Comparison of ENCODE assay signal across 8 mouse cellular contexts in the genomic region with DNA sequence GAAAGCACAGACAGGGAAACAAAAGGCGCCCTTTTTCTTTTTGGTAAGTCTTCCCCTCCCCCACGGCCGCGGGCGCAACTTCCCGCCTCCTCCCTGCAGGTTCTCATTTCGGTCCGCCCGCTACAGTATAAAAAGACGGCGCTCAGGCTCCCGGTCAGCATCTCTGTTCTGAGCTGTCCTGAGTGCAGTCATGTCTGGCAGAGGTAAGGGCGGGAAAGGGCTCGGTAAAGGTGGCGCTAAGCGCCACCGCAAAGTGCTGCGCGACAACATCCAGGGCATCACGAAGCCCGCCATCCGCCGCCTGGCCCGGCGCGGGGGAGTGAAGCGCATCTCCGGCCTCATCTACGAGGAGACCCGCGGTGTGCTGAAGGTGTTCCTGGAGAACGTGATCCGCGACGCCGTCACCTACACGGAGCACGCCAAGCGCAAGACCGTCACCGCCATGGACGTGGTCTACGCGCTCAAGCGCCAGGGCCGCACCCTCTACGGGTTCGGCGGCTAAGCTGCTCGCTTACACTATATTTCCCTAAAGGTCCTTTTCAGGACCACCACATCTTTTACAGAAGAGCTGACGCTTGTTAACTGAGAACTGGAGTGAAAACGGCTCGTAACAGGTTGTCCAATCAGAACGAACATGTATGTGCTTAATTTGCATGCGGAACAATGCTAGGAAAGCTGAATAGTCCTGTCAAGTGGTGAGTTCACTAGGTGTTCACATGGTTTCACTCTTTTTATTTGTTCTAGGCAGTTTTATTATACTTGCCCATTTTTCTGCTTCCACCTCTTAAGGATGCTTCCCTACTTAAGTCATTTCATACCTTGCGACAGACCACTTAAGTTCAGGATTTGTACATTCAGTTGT. TPM values are rescaled to one million over a fixed set of nuclear protein-coding genes. Genes with fewer than 3 reads are reported as not detected.
DNase-seq lines count a peak whose midpoint lies in the region; ATAC-seq and TF ChIP-seq lines count a peak whose summit lies in the region.
"Not testable (repeated sequence)": the region's sequence is repeated elsewhere in the genome, so short reads cannot be mapped to it uniquely, and the experiment has no call there.

A gene (plus strand): TSS at position 159 of the 862 bp plus-strand sequence.

- ATAC-seq in embryonic facial prominence, embryonic 14.5 days (ENCODE audit: low read depth), result peak; percentile 91
- ATAC-seq in heart, embryonic 11.5 days (replicated peaks; ENCODE audit: insufficient number of reproducible peaks, low FRiP score, low TSS enrichment), result peak; percentile 91
- peak; percentile 95 for ATAC-seq in kidney, embryonic 15.5 days (replicated peaks; ENCODE audit: low FRiP score)
- ATAC-seq in monocyte, adult 5-6 weeks (replicated peaks; ENCODE audit: insufficient number of reproducible peaks, low FRiP score, low TSS enrichment, poor library complexity, severe bottlenecking), result peak; percentile 67

- H3K27me3 ChIP-seq in embryonic facial prominence, embryonic 14.5 days (replicated peaks; ENCODE audit: control insufficient read depth, insufficient read depth, low read length); heart, embryonic 11.5 days (ENCODE audit: control insufficient read depth, insufficient read depth, low read length); kidney, embryonic 15.5 days; liver, adult 2 months (ENCODE audit: control insufficient read depth, insufficient read depth, low read length): not testable (repeated sequence)

- peak within 1 kb of the TSS; percentile 67 for H3K4me3 ChIP-seq in bone marrow, adult 2 months (replicated peaks; ENCODE audit: control insufficient read depth, low read depth, low read length)
- H3K4me3 ChIP-seq in embryonic facial prominence, embryonic 14.5 days (ENCODE audit: low read depth, low read length), result peak within 1 kb of the TSS; percentile 55
- peak within 1 kb of the TSS; percentile 51 for H3K4me3 ChIP-seq in heart, embryonic 11.5 days (ENCODE audit: low read depth, low read length)
- peak within 1 kb of the TSS; percentile 47 for H3K4me3 ChIP-seq in kidney, embryonic 15.5 days (replicated peaks)
- peak within 1 kb of the TSS; percentile 93 for H3K4me3 ChIP-seq in liver, adult 2 months (ENCODE audit: insufficient read depth, low read depth, low read length)

- TF ChIP-seq CTCF in bone marrow, adult 2 months (IDR thresholded peaks at IDR 0.05; ENCODE audit: control insufficient read depth, insufficient read depth, low read length); liver, adult 2 months (IDR thresholded peaks at IDR 0.05; ENCODE audit: low read depth, low read length): not testable (repeated sequence)

- WGBS in bone marrow, adult 2 months, result under 1% methylated on average over 51 of the region's 56 CpGs
- under 1% methylated on average over 37 of the region's 56 CpGs for WGBS in embryonic facial prominence, embryonic 14.5 days
- WGBS in heart, embryonic 11.5 days (ENCODE audit: insufficient replicate concordance), result under 1% methylated on average over 39 of the region's 56 CpGs
- WGBS in kidney, embryonic 15.5 days, result under 1% methylated on average over 46 of the region's 56 CpGs
- WGBS in liver, adult 2 months, result 2% methylated on average over 47 of the region's 56 CpGs

- H3K9me3 ChIP-seq in embryonic facial prominence, embryonic 14.5 days (ENCODE audit: control insufficient read depth, low read length); heart, embryonic 11.5 days (replicated peaks; ENCODE audit: control insufficient read depth, low read length); kidney, embryonic 15.5 days (replicated peaks): not testable (repeated sequence)

- not testable (repeated sequence) for H3K79me2 ChIP-seq in liver, adult 2 months (ENCODE audit: control insufficient read depth, insufficient read depth, low read length)

- peak within 1 kb of the TSS; percentile 65 for H3K4me2 ChIP-seq in embryonic facial prominence, embryonic 14.5 days (ENCODE audit: low read depth, low read length)
- H3K4me2 ChIP-seq in heart, embryonic 11.5 days, result peak within 1 kb of the TSS; percentile 78
- H3K4me2 ChIP-seq in kidney, embryonic 15.5 days, result peak within 1 kb of the TSS; percentile 62

- DNase-seq in 416B (ENCODE audit: low read depth), result peak; percentile 97
- DNase-seq in embryonic facial prominence, embryonic 14.5 days (ENCODE audit: low spot score), result peak; percentile 94
- DNase-seq in liver, adult 2 months (ENCODE audit: extremely low read depth, low read depth, low spot score), result peak; percentile 38
- DNase-seq in spleen, postnatal 36 days (ENCODE audit: low spot score in 2 of 2), result peak; percentile 70 to 78

- not testable (repeated sequence) for H3K4me1 ChIP-seq in bone marrow, adult 2 months (ENCODE audit: control insufficient read depth, insufficient read depth, low read length); embryonic facial prominence, embryonic 14.5 days (ENCODE audit: control insufficient read depth, insufficient read depth, low read length); heart, embryonic 11.5 days (ENCODE audit: control insufficient read depth, insufficient read depth, low read length); liver, adult 2 months (ENCODE audit: control insufficient read depth, insufficient read depth, low read length)
- H3K4me1 ChIP-seq in kidney, embryonic 15.5 days, result peaks cover 22% of the 10 kb centered on the region

- H3K27ac ChIP-seq in bone marrow, adult 2 months (ENCODE audit: control insufficient read depth, insufficient read depth, low read depth, low read length, poor library complexity), result peak within 1 kb of the TSS; percentile 93
- peak within 1 kb of the TSS; percentile 92 for H3K27ac ChIP-seq in embryonic facial prominence, embryonic 14.5 days (replicated peaks; ENCODE audit: low read depth, low read length)
- H3K27ac ChIP-seq in heart, embryonic 11.5 days (ENCODE audit: low read depth, low read length), result peak within 1 kb of the TSS; percentile 95
- peak within 1 kb of the TSS; percentile 98 for H3K27ac ChIP-seq in kidney, embryonic 15.5 days
- 0 out of 2 replicates have a peak within 1 kb of the TSS, but pooled peaks have one; percentile 12 for H3K27ac ChIP-seq in liver, adult 2 months (replicated peaks; ENCODE audit: insufficient read depth, low read depth, low read length)

- peak; percentile 98 for TF ChIP-seq POLR2A in bone marrow, adult 2 months (IDR thresholded peaks at IDR 0.05; ENCODE audit: borderline replicate concordance, control insufficient read depth, low read depth, low read length)
- peak; percentile 70 for TF ChIP-seq POLR2A in liver, adult 2 months (IDR thresholded peaks at IDR 0.05; ENCODE audit: extremely low read depth, insufficient read depth, low read length)

- peak within 1 kb of the TSS; percentile 66 for H3K9ac ChIP-seq in embryonic facial prominence, embryonic 14.5 days (ENCODE audit: low read depth, low read length)
- peak within 1 kb of the TSS; percentile 79 for H3K9ac ChIP-seq in heart, embryonic 11.5 days (ENCODE audit: low read depth, low read length)
- H3K9ac ChIP-seq in kidney, embryonic 15.5 days, result peak within 1 kb of the TSS; percentile 56
- H3K9ac ChIP-seq in liver, adult 2 months (ENCODE audit: low read depth, low read length), result peak within 1 kb of the TSS; percentile 57

- H3K36me3 ChIP-seq in embryonic facial prominence, embryonic 14.5 days (ENCODE audit: control insufficient read depth, insufficient read depth, low read length); heart, embryonic 11.5 days (ENCODE audit: control insufficient read depth, insufficient read depth, low read length); kidney, embryonic 15.5 days; liver, adult 2 months (ENCODE audit: control insufficient read depth, insufficient read depth, low read length): not testable (repeated sequence)

RNA-seq across cellular contexts. Expression of the gene that starts here (rescaled TPM):
- polyA plus RNA-seq in bone marrow, adult 2 months (2011; ENCODE audit: insufficient read depth, insufficient read length, low replicate concordance, missing spikeins), result 47.4 and 58.6 TPM in 2 replicates
- polyA plus RNA-seq in embryonic facial prominence, embryonic 14.5 days (2014; fragmentation: Nextera tagmentation; extraction: Ambion mirVana), result 1.2 TPM in 2 replicates
- 0.79 and 1.1 TPM in 2 replicates for polyA plus RNA-seq in heart, embryonic 11.5 days (2014; fragmentation: Nextera tagmentation; extraction: Ambion mirVana)
- polyA plus RNA-seq in kidney, embryonic 15.5 days (2015; fragmentation: Nextera tagmentation; extraction: Ambion mirVana), result 0.91 and 1.9 TPM in 2 replicates
- 21.5 and 24.9 TPM in 2 replicates for total RNA-seq in liver, adult 2 months (2014; rRNA removed)
- 0.31 and 1.1 TPM in 2 replicates for polyA plus RNA-seq in liver, adult 2 months (2012; rRNA removed)
- 8.3 to 34.5 TPM (median 21.9 TPM) in 3 replicates for total RNA-seq in monocyte, adult 5-6 weeks (2017)

Comparison
In these comparisons a context has a peak if more than half of its experiments do, and no peak if none do; other contexts are left out.
1. Peak in every context shown above with its lines: DNase-seq, ATAC-seq, H3K4me3 ChIP-seq and H3K27ac ChIP-seq.
2. RNA of the gene that starts here (polyA plus RNA-seq): 47.4 to 58.6 TPM in bone marrow, adult 2 months; 1.2 TPM in embryonic facial prominence, embryonic 14.5 days, 0.79 to 1.1 TPM in heart, embryonic 11.5 days, 0.91 to 1.9 TPM in kidney, embryonic 15.5 days and 0.31 to 1.1 TPM in liver, adult 2 months; every median in the first group is over 10 times any median in the second.
3. DNase-seq: peak in every context shown above with its lines; median percentile 97 in 416B; 94 in embryonic facial prominence, embryonic 14.5 days; 74 in spleen, postnatal 36 days; 38 in liver, adult 2 months.
4. H3K27ac ChIP-seq: peak in every context shown above with its lines; median percentile 98 in kidney, embryonic 15.5 days; 95 in heart, embryonic 11.5 days; 93 in bone marrow, adult 2 months; 92 in embryonic facial prominence, embryonic 14.5 days; 12 in liver, adult 2 months.